Mouse (Mus musculus) liver, postnatal 0 days (tissue): Measurements from ENCODE around the gene H2-Aa.

Experiments
- CTCF ChIP-seq: sonication (generic); IDR thresholded peaks from 2 replicates; pipeline ENCODE4 v1.5.1; 2016; ENCODE audit warnings: antibody characterized with exemption, low read depth
- EP300 ChIP-seq: IDR thresholded peaks from 2 replicates; pipeline ENCODE4 v1.6.1; 2016; ENCODE audit warnings: antibody characterized with exemption, low read depth, mild to moderate bottlenecking

GRCm38 (mm10) chr17:34263068-34263467 lies 24.6 kb downstream of the H2-Aa start:
- TF ChIP-seq CTCF (no peak), EP300 (no peak)
